Mouse (Mus musculus) kidney, embryonic 15.5 days (tissue): ENCODE results near the gene Pkp3. TPM values are rescaled to one million over a fixed set of nuclear protein-coding genes. Genes with fewer than 3 reads are reported as not detected.

Source experiments
- polyA plus RNA-seq: library from polyadenylated mRNA; unstranded; fragments of >200 nt; fragmentation: Nextera tagmentation; extraction: Ambion mirVana; gene quantifications from 2 replicates; pipeline ENCODE4 v1.2.1, GENCODE M21; 2015

Gene Pkp3
- polyA plus RNA-seq, 1 experiment from 2014 or later: 7.9 TPM

Other genes with a start within 250 kb of the Pkp3 start
- 0.62 and 0.82 TPM in 2 replicates for gene Urah, start 243.2 kb upstream of the Pkp3 start, polyA plus RNA-seq
- not detected in 2 replicates for gene Scgb1c1, start 232.7 kb upstream of the Pkp3 start, polyA plus RNA-seq
- gene Odf3, start 230.4 kb upstream of the Pkp3 start, polyA plus RNA-seq: 0.12 TPM in 1 of 2 replicates, not detected in the other
- gene Gm45785, start 221.9 kb upstream of the Pkp3 start, polyA plus RNA-seq: not detected in 2 replicates
- gene Ric8a, start 221.3 kb upstream of the Pkp3 start, polyA plus RNA-seq: 54.8 and 59.7 TPM in 2 replicates
- 35.9 and 37.2 TPM in 2 replicates for gene Bet1l, start 220.6 kb upstream of the Pkp3 start, polyA plus RNA-seq
- gene Psmd13, start 196.2 kb upstream of the Pkp3 start, polyA plus RNA-seq: 241 and 246 TPM in 2 replicates
- gene Sirt3, start 195.9 kb upstream of the Pkp3 start, polyA plus RNA-seq: 32.5 and 36.3 TPM in 2 replicates
- gene Cox8b, start 177.8 kb upstream of the Pkp3 start, polyA plus RNA-seq: 3.9 and 4.8 TPM in 2 replicates
- gene Nlrp6, start 157.3 kb upstream of the Pkp3 start, polyA plus RNA-seq: 1.1 and 1.2 TPM in 2 replicates
- 19.5 and 23.5 TPM in 2 replicates for gene Pgghg, start 136.8 kb upstream of the Pkp3 start, polyA plus RNA-seq
- gene Ifitm5, start 127.9 kb upstream of the Pkp3 start, polyA plus RNA-seq: 4.3 and 21.7 TPM in 2 replicates
- 0.39 TPM in 1 of 2 replicates, not detected in the other for gene Gm45717, start 122.3 kb upstream of the Pkp3 start, polyA plus RNA-seq
- gene Ifitm2, start 122.2 kb upstream of the Pkp3 start, polyA plus RNA-seq: 897 and 954 TPM in 2 replicates
- gene Ifitm1, start 111.0 kb upstream of the Pkp3 start, polyA plus RNA-seq: 55.2 and 59.7 TPM in 2 replicates
- 187 and 205 TPM in 2 replicates for gene Ifitm3, start 67.4 kb upstream of the Pkp3 start, polyA plus RNA-seq
- gene Ifitm6, start 60.3 kb upstream of the Pkp3 start, polyA plus RNA-seq: 1.3 and 2.2 TPM in 2 replicates
- gene Gm17387, start 49.1 kb upstream of the Pkp3 start, polyA plus RNA-seq: not detected in 2 replicates
- gene B4galnt4, start 17.1 kb upstream of the Pkp3 start, polyA plus RNA-seq: 12.4 and 15.4 TPM in 2 replicates
- gene Sigirr, start 22.4 kb downstream of the Pkp3 start, polyA plus RNA-seq: 20.8 and 24.7 TPM in 2 replicates
- gene Ano9, start 39.6 kb downstream of the Pkp3 start, polyA plus RNA-seq: 6.0 TPM in 2 replicates
- 79.9 and 83.4 TPM in 2 replicates for gene Ptdss2, start 44.2 kb downstream of the Pkp3 start, polyA plus RNA-seq
- 115 and 122 TPM in 2 replicates for gene Rnh1, start 94.6 kb downstream of the Pkp3 start, polyA plus RNA-seq
- gene Hras, start 115.8 kb downstream of the Pkp3 start, polyA plus RNA-seq: 92.1 and 98.0 TPM in 2 replicates
- gene Lrrc56, start 115.9 kb downstream of the Pkp3 start, polyA plus RNA-seq: 10.3 and 13.9 TPM in 2 replicates
- 3.4 and 3.5 TPM in 2 replicates for gene Lmntd2, start 135.9 kb downstream of the Pkp3 start, polyA plus RNA-seq
- 57.5 and 66.9 TPM in 2 replicates for gene Rassf7, start 137.6 kb downstream of the Pkp3 start, polyA plus RNA-seq
- 73.1 and 78.3 TPM in 2 replicates for gene Phrf1, start 150.6 kb downstream of the Pkp3 start, polyA plus RNA-seq
- gene Irf7, start 188.3 kb downstream of the Pkp3 start, polyA plus RNA-seq: 3.5 and 3.8 TPM in 2 replicates
- gene Cdhr5, start 198.6 kb downstream of the Pkp3 start, polyA plus RNA-seq: 8.2 and 8.6 TPM in 2 replicates
- 41.1 and 43.5 TPM in 2 replicates for gene Sct, start 200.9 kb downstream of the Pkp3 start, polyA plus RNA-seq
- gene Drd4, start 213.8 kb downstream of the Pkp3 start, polyA plus RNA-seq: 1.4 and 1.8 TPM in 2 replicates
- gene Deaf1, start 249.5 kb downstream of the Pkp3 start, polyA plus RNA-seq: 68.2 and 81.1 TPM in 2 replicates
- 52.8 and 54.4 TPM in 2 replicates for gene Tmem80, start 249.5 kb downstream of the Pkp3 start, polyA plus RNA-seq